Mouse (Mus musculus) liver, adult 2 months (tissue): ENCODE measurements around the gene Cpsf6.

ENCODE experiments used
- CTCF ChIP-seq: fragments of 200-500 bp; IDR thresholded peaks from 2 replicates; pipeline ENCODE4 v1.5.1; 2011; ENCODE audit warnings: low read depth, low read length, control low read depth
- POLR2A ChIP-seq: fragments of 200-500 bp; IDR thresholded peaks from 2 replicates; pipeline ENCODE4 v1.6.1; 2011; ENCODE audit warnings: low read length, control low read depth; ENCODE audit not compliant: insufficient read depth; ENCODE audit errors: extremely low read depth

- TF ChIP-seq POLR2A: no peak
- TF ChIP-seq CTCF: no peak
These were observed 45.2 kb upstream of the Cpsf6 start for GRCm38 (mm10) chr10:117425013-117425412.
